Mouse (Mus musculus): ENCODE measurements at regions not wholly inside any gene's neighbourhood (a gene's known extent, or its start where the extent isn't known, plus 50 kb on each side); places are given as distances from the start of the nearest gene placed in this dataset.
"Not testable (repeated sequence)": the region's sequence is repeated elsewhere in the genome, so short reads cannot be mapped to it uniquely, and the experiment has no call there.

DNA sequence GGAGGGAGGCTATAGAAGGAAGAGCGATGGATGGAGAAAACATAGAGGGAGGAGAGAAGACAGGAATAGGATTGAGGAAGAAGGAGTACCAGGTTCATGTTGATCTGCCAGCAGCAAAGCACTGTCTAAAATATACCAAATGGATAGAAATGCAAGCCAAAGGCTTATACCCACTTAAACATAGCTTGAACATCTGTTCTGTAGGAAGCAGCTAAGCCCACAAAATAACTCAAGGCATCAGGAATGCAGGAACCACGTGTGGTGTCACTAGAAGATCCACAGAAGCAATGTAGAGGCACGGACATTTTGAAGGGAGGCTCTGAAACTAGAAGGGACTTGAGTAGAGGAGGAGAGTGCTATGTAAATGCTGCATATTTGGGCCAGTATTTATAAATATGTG lies 78.9 kb downstream of the Smgc start:
- DNase-seq = no peak

DNA sequence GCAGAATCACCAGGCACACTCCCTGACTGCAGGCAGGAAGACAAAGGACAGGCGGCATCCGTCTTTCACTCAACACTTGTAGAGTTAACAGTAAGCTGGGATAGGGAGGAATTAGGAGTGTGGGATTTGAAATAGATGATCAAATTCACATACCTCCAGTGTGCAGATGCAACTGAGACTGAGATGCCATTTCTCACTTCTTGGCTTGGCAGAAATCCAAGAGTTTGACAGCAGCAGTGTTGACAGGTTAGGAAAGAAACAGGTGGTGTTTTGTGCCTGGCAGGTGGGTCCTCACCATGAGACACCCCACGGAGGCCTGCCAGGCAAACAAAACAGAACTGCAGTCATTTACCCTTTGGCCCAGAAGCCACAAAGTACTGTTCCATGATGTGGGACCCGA lies 79.8 kb downstream of the Smgc start:
- DNase-seq = no peak

- DNase-seq = no peak
Measured at GRCm38 (mm10) chr15:91924542-91924941, 86.5 kb downstream of the Smgc start.

DNA sequence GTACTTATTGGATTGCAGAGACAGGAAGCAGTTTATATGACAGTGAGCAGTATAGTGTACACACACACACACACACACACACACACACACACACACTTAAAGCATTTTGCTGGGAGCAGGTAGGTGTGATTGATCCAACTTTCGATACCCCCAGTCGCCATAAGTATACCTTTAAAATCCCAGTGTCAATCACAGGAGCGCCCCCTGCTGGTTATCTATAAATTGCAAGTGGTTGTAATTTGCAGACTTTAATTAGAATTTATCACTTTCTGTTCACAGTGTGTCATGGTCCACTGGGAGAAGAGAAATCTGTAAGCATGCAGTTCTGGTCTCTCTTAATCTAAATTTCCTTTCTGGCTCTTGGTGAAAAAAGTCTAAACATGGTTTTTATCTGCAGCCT lies 89.4 kb downstream of the Smgc start:
- DNase-seq = no peak

DNA sequence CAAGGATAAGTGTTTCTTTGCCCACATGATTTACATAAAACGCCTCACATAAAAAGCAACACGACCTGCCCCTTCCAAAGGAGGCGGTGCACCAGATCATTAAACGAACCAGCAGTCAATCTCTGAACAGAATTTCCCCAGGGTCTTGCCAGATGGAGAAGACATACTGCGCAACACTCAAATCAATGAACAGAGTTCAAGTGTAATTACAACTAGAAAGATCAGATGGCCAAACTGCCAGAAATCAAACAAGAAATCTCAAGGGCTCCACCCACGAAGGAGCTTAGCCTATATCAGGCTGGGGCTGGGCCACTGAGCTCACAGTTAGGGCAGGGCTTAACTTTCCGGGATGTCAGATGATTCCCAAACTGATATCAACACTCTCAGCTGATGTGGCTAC lies 90.4 kb downstream of the Smgc start:
- DNase-seq = no peak

DNA sequence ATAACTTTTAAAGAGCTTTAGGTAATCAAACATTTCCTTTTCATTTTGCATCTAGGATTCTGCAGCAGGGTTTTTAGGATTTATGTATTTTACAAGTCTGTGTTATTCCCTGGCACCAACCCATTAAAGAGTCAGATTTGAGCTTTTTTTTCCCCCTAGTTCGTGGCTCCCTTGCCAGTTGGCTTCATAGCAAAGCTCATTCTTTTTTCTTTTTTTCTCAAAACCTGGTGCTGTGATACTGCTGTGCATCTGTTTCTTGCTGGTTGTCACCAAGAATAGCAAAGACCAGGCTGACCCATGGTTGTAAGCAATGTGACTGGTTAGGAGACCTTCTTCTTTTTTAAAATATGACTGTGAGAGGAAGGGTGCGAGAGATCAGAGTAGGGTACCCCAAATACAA lies 93.7 kb upstream of the Cntn1 start:
- DNase-seq = no peak

DNA sequence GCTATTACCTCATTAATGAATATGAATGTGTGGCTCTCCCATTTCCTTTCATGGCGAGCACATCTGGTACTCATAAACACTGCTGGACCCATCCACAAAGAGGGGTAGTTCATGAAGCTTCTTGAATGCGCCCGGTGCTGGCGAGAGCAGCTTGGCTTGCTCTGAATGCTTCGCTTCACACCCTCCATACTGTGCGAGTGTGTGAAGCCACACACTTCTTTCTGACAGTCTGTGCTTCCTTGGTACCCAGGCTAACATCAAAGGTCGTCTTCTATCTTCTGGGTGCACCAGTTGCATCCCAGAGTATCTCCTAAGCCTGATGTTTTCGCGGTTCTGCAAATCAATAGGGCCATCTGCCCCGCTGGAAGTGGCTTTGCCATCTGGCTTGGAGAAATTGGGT lies 85.8 kb upstream of the Cntn1 start:
- no peak for DNase-seq

DNA sequence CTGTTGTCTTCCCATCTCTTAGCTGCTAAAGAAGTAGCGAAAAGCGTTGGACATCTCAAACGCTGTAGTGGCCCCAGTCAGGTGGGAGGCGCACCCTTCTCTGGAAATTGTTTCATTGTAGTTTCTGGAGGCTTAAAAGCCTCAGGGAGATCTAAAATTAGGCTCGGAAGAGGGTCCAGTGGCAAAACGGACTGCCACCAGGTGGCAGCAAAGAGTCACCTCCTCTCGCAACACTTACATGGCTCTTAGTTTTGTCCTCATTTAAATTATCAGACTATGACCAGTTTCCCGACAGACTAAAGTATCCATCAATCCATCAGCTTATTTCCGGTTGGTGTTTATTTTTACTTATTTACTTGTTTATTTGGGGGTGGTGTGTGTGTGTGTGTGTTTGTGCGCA lies 81.6 kb upstream of the Cntn1 start:
- peak; percentile 66 for DNase-seq

- no peak for DNase-seq
Measured at GRCm38 (mm10) chr15:91971411-91971810, 79.6 kb upstream of the Cntn1 start.

DNA sequence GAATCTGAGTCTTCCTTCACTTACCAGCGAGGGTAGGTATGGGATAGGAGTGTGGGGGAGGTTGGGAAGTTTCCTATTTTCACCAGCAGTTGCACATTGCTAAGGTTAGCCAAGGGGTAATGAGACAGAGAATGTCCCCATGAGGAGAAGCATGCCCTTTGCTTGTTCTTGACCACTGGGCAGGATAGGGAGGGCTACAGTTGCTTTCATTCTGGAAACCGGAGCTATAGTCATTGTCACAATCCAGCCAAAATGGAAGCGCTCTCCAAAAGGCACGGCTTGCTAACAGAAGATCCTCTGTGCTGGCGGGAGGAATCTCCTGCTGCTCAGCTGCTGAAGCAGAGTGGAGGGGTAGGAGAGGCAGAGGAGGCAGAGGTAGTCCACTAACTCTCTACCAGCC lies 79.1 kb upstream of the Cntn1 start:
- no peak for DNase-seq

DNA sequence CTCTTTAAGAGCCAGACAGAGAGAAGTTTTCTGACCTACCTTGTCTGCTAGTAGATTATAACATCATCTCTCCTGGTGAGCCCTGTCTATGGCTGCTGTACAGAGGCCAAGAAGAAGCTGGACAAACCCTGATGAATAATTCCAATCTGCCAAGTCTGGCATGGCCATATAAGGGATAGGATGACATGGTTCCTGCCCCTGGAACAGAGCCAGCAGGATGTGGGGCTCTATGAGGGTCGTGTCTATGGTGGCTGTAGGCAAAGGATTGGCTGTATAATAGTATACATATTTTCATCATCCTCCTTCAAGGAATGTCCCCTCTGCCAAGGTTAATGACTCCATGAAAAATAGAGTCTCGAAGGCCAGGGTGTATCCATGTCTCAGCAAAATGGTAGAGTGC lies 75.4 kb upstream of the Cntn1 start:
- no peak for DNase-seq

DNA sequence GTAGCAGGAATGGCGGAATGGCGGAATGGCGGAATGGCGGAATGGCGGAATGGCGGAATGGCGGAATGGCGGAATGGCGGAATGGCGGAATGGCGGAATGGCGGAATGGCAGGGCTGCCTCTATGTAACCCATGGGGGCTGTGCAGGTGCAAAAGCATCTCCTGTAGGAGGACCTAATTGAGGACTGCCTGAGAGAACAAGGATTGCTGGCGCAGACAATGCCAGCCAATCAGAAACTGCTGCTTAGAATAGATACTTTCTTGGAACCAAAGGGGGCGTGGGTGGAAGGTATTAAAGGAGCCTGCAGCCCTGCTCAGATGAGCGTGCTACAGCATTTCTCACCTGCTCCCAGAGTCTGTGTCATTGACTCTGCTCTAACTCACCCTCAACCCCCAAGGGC lies 67.8 kb upstream of the Cntn1 start:
- not testable (repeated sequence) for DNase-seq

DNA sequence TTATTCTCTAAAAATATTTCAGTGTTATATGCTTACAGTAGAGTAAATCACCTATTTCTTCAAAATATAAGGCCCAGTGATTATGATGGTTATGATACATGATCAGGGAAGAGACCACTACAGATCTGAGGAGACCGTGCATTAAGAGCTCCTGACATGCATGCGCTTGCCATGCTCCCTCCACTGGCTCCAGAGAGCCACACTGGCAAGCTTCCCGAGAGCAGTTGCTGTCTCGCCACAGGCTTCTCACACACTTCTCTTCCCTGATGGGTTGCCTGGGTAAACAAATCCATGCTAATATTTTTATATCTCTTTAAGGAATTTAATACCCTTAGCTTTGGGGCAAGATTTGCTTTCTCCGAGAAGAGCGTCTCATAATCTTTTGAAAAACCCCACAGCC lies 50.9 kb upstream of the Cntn1 start:
- DNase-seq = no peak
